ENCODE assay signal across 31 mouse cellular contexts in the genomic region with DNA sequence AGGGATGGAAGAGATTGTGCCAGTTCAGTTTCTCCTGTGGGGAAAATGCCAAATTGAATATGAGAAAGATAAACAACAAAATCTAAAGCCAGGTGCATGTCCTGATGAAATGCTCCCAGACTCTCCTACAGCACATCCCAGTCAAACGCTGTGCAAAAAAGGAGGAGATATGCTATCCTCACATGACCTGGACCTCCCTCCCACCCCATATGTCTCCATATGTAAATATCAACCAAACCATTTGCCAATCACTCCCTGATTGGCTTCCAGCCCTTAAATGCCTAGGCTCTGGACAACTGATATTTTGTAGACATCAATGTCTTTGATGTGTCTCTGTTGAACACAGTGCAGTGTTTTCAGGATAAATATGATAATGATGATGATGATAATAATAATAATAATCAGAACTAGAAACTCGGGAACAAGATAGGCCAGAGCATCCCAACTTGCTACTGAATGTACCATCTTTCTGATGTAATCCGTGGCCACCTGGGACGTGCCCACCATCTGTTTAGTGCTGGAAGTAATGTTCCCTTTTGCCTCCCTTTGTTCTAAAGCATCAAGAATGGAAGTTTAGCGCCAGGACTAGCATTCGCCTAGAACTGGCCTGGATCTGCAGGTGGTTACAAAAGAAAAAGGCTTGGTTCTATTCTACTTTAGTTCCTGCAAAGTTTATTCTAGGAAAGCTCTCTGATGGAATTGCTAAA.
A peak's percentile ranks its signal among the peaks of the same experiment; 100 is the strongest.
DNase-seq lines count a peak whose midpoint lies in the region; ATAC-seq and TF ChIP-seq lines count a peak whose summit lies in the region.
"Had no signal": no experiment of that assay in that cellular context is flagged by ENCODE, and none has a peak within 500 bp of the region (broad histone marks: within the 10 kb centered on the region; RNA-seq: fewer than 3 reads in every experiment).

No protein-coding gene starts in this region.

- no peak overlapping the region for H3K27ac ChIP-seq in midbrain, postnatal 0 days (ENCODE audit: low read depth, low read length)
- no peak overlapping the region for H3K27ac ChIP-seq in midbrain, embryonic 11.5 days (ENCODE audit: low read depth, low read length)
- no peak overlapping the region for H3K27ac ChIP-seq in forebrain, embryonic 13.5 days
- no peak overlapping the region for H3K27ac ChIP-seq in kidney, embryonic 14.5 days (ENCODE audit: low read depth, low read length)
- H3K27ac ChIP-seq: gastrocnemius, adult 2 months; heart, adult 2 months; hindbrain, embryonic 15.5 days; limb, embryonic 15.5 days; liver, embryonic 13.5 days; macrophage; neural tube, embryonic 12.5 days had no signal

- DNase-seq in midbrain, postnatal 0 days (ENCODE audit: low spot score), result peak; percentile 59
- DNase-seq in midbrain, embryonic 11.5 days (ENCODE audit: low spot score, missing footprints), result no peak
- peak; percentile 72 to 76 for DNase-seq in cerebellum, adult 18-20 months
- DNase-seq in cerebellum, postnatal 10 days, result peak; percentile 76 to 90
- DNase-seq in thymus, postnatal 14 days, result no peak
- DNase-seq: adrenal gland, adult 2 months; adrenal gland, postnatal 36 days; B cell, adult 2 months; gastrocnemius, adult 2 months; gastrocnemius, postnatal 36 days; heart, adult 2 months; heart, postnatal 4 days; kidney, adult 8-10 months; kidney, postnatal 10 days; liver, embryonic 13.5 days; lung, adult 2 months; lung, postnatal 10 days; midbrain, embryonic 14.5 days; right cerebral cortex, adult 18-20 months; spleen, adult 18-20 months; thymus, postnatal 25 days had no signal

- H3K4me1 ChIP-seq in midbrain, postnatal 0 days (ENCODE audit: insufficient read depth, low read length), result no peaks in the 10 kb centered on the region
- no peaks in the 10 kb centered on the region for H3K4me1 ChIP-seq in midbrain, embryonic 11.5 days (ENCODE audit: control insufficient read depth, insufficient read depth, low read length)
- H3K4me1 ChIP-seq in forebrain, embryonic 13.5 days, result no peaks in the 10 kb centered on the region
- no peaks in the 10 kb centered on the region for H3K4me1 ChIP-seq in kidney, embryonic 14.5 days (ENCODE audit: control insufficient read depth, insufficient read depth, low read length)
- H3K4me1 ChIP-seq: heart, embryonic 12.5 days; hindbrain, embryonic 15.5 days; limb, embryonic 15.5 days; liver, embryonic 13.5 days; neural tube, embryonic 12.5 days had no signal

- H3K27me3 ChIP-seq in midbrain, postnatal 0 days (ENCODE audit: insufficient read depth, low read length), result no peaks in the 10 kb centered on the region
- no peaks in the 10 kb centered on the region for H3K27me3 ChIP-seq in midbrain, embryonic 11.5 days (ENCODE audit: control insufficient read depth, insufficient read depth, low read length)
- no peaks in the 10 kb centered on the region for H3K27me3 ChIP-seq in forebrain, embryonic 13.5 days
- no peaks in the 10 kb centered on the region for H3K27me3 ChIP-seq in kidney, embryonic 14.5 days (ENCODE audit: control insufficient read depth, insufficient read depth, low read length)
- H3K27me3 ChIP-seq: heart, embryonic 12.5 days; hindbrain, embryonic 15.5 days; limb, embryonic 15.5 days; liver, embryonic 13.5 days; neural tube, embryonic 12.5 days had no signal

- WGBS in midbrain, postnatal 0 days, result 78% methylated on average over 6 of the region's 6 CpGs
- WGBS in midbrain, embryonic 11.5 days, result 82% methylated on average over 6 of the region's 6 CpGs
- WGBS in forebrain, embryonic 13.5 days, result 79% methylated on average over 6 of the region's 6 CpGs
- WGBS in kidney, embryonic 14.5 days, result 83% methylated on average over 6 of the region's 6 CpGs

- no peak overlapping the region for H3K4me3 ChIP-seq in midbrain, postnatal 0 days (ENCODE audit: low read depth, low read length)
- no peak overlapping the region for H3K4me3 ChIP-seq in midbrain, embryonic 11.5 days (ENCODE audit: low read depth, low read length)
- no peak overlapping the region for H3K4me3 ChIP-seq in forebrain, embryonic 13.5 days
- no peak overlapping the region for H3K4me3 ChIP-seq in kidney, embryonic 14.5 days (ENCODE audit: low read length)
- H3K4me3 ChIP-seq: gastrocnemius, adult 2 months; heart, adult 2 months; heart, embryonic 12.5 days; hindbrain, embryonic 15.5 days; limb, embryonic 15.5 days; liver, embryonic 13.5 days; neural tube, embryonic 12.5 days had no signal

- H3K9ac ChIP-seq in midbrain, postnatal 0 days (replicated peaks; ENCODE audit: low read length, poor library complexity, severe bottlenecking), result no peak overlapping the region
- H3K9ac ChIP-seq in midbrain, embryonic 11.5 days (ENCODE audit: low read length), result no peak overlapping the region
- no peak overlapping the region for H3K9ac ChIP-seq in forebrain, embryonic 13.5 days
- no peak overlapping the region for H3K9ac ChIP-seq in kidney, embryonic 14.5 days (ENCODE audit: low read depth, low read length)
- H3K9ac ChIP-seq: heart, embryonic 12.5 days; hindbrain, embryonic 15.5 days; limb, embryonic 15.5 days; liver, embryonic 13.5 days; neural tube, embryonic 12.5 days had no signal

- ATAC-seq in midbrain, postnatal 0 days (ENCODE audit: low FRiP score), result no peak; the same call in 1 of the 2 replicates
- no peak for ATAC-seq in midbrain, embryonic 11.5 days (ENCODE audit: low FRiP score)
- no peak for ATAC-seq in forebrain, embryonic 13.5 days
- ATAC-seq in kidney, embryonic 14.5 days (ENCODE audit: low FRiP score, low TSS enrichment), result no peak
- ATAC-seq: activated CD4-positive, CD25-positive, alpha-beta regulatory T cell, adult 4 months; forebrain, embryonic 16.5 days; intestine, embryonic 16.5 days had no signal

- no peak overlapping the region for H3K4me2 ChIP-seq in midbrain, postnatal 0 days (ENCODE audit: low read depth, low read length, poor library complexity, severe bottlenecking)
- no peak overlapping the region for H3K4me2 ChIP-seq in midbrain, embryonic 11.5 days
- no peak overlapping the region for H3K4me2 ChIP-seq in forebrain, embryonic 13.5 days
- no peak overlapping the region for H3K4me2 ChIP-seq in kidney, embryonic 14.5 days (replicated peaks; ENCODE audit: low read depth, low read length)
- H3K4me2 ChIP-seq: heart, embryonic 12.5 days; hindbrain, embryonic 15.5 days; limb, embryonic 15.5 days; liver, embryonic 13.5 days; neural tube, embryonic 12.5 days had no signal

- no peak for TF ChIP-seq CTCF in midbrain, postnatal 0 days (IDR thresholded peaks at IDR 0.05)

- no peaks in the 10 kb centered on the region for H3K9me3 ChIP-seq in midbrain, postnatal 0 days (ENCODE audit: low read length)
- no peaks in the 10 kb centered on the region for H3K9me3 ChIP-seq in midbrain, embryonic 11.5 days (ENCODE audit: control insufficient read depth, low read length)
- H3K9me3 ChIP-seq in forebrain, embryonic 13.5 days (replicated peaks), result no peaks in the 10 kb centered on the region
- no peaks in the 10 kb centered on the region for H3K9me3 ChIP-seq in kidney, embryonic 14.5 days (ENCODE audit: control insufficient read depth, low read length)
- H3K9me3 ChIP-seq: heart, embryonic 12.5 days; hindbrain, embryonic 15.5 days; limb, embryonic 15.5 days; liver, embryonic 13.5 days; neural tube, embryonic 12.5 days had no signal

- H3K36me3 ChIP-seq in midbrain, postnatal 0 days (ENCODE audit: insufficient read depth, low read length), result no peaks in the 10 kb centered on the region
- H3K36me3 ChIP-seq in midbrain, embryonic 11.5 days (ENCODE audit: control insufficient read depth, insufficient read depth, low read length), result no peaks in the 10 kb centered on the region
- H3K36me3 ChIP-seq in forebrain, embryonic 13.5 days (ENCODE audit: poor library complexity, severe bottlenecking), result no peaks in the 10 kb centered on the region
- no peaks in the 10 kb centered on the region for H3K36me3 ChIP-seq in kidney, embryonic 14.5 days (ENCODE audit: control insufficient read depth, insufficient read depth, low read length)
- H3K36me3 ChIP-seq: heart, embryonic 12.5 days; hindbrain, embryonic 15.5 days; limb, embryonic 15.5 days; liver, embryonic 13.5 days; neural tube, embryonic 12.5 days had no signal

Comparison
In these comparisons a context has a peak if more than half of its experiments do, and no peak if none do; other contexts are left out.
1. DNase-seq: peak in midbrain, postnatal 0 days (single experiment), cerebellum, adult 18-20 months (2 of 2) and cerebellum, postnatal 10 days (2 of 2); none in midbrain, embryonic 11.5 days (single experiment) and thymus, postnatal 14 days (single experiment).